Mouse (Mus musculus) hindbrain, embryonic 10.5 days (tissue): ENCODE measurements at regions not wholly inside any gene's neighbourhood (a gene's known extent, or its start where the extent isn't known, plus 50 kb on each side); places are given as distances from the start of the nearest gene placed in this dataset.

Experiments
- DNase-seq: peaks from one replicate; pipeline ENCODE4 v3.0.0-alpha.2; 2017; ENCODE audit warnings: low spot score
- H3K27ac ChIP-seq: fragments of 300-500 bp; sonication (generic); 2 replicates; pipeline ENCODE4 v1.5.1; 2016; ENCODE audit warnings: mild to moderate bottlenecking, moderate library complexity
- H3K27me3 ChIP-seq: fragments of 300-500 bp; sonication (generic); 2 replicates; pipeline ENCODE4 v1.6.1; 2016; ENCODE audit warnings: mild to moderate bottlenecking; ENCODE audit not compliant: poor library complexity, insufficient read depth, severe bottlenecking
- H3K36me3 ChIP-seq: fragments of 300-500 bp; sonication (generic); 2 replicates; pipeline ENCODE4 v1.6.1; 2016; ENCODE audit warnings: mild to moderate bottlenecking, moderate library complexity
- H3K4me1 ChIP-seq: fragments of 300-500 bp; sonication (generic); replicated peaks from 2 replicates; pipeline ENCODE4 v1.6.1; 2016; ENCODE audit warnings: mild to moderate bottlenecking
- H3K4me3 ChIP-seq: fragments of 300-500 bp; sonication (generic); 2 replicates; pipeline ENCODE4 v1.5.1; 2016; ENCODE audit warnings: mild to moderate bottlenecking, moderate library complexity
- H3K9me3 ChIP-seq: fragments of 300-500 bp; sonication (generic); 2 replicates; pipeline ENCODE4 v1.6.1; 2016; ENCODE audit warnings: mild to moderate bottlenecking, moderate library complexity
- WGBS: fragments of 180-500 bp; shearing (Covaris S2); methylation state at CpG from one replicate; pipeline ENCODE4 v1.1.7; 2016; 5-methylcytosine and 5-hydroxymethylcytosine counted together

GRCm38 (mm10) chr2:95232135-95232772, 794.3 kb upstream of the Api5 start:
- Histone ChIP-seq H3K4me3 (peak overlapping the region; percentile 43), H3K27ac (peak overlapping the region; percentile 78), H3K4me1 (peaks cover 9% of the 10 kb centered on the region), H3K36me3 (no peaks in the 10 kb centered on the region), H3K27me3 (no peaks in the 10 kb centered on the region), H3K9me3 (no peaks in the 10 kb centered on the region)
- 3% methylated on average over 15 of the region's 15 CpGs for WGBS
- DNase-seq, result peak; percentile 76

- 30% methylated on average over 9 of the region's 9 CpGs for WGBS
- no peak overlapping the region for H3K27ac ChIP-seq
- no peak overlapping the region; the same call in 1 of the 2 replicates for H3K4me3 ChIP-seq
- H3K36me3 ChIP-seq, result no peaks in the 10 kb centered on the region
- H3K27me3 ChIP-seq, result no peaks in the 10 kb centered on the region
- peaks cover 9% of the 10 kb centered on the region for H3K4me1 ChIP-seq
- no peaks in the 10 kb centered on the region for H3K9me3 ChIP-seq
- no peak for DNase-seq
Observed at GRCm38 (mm10) chr2:95231739-95232134, 793.8 kb upstream of the Api5 start.

- Histone ChIP-seq H3K4me1 (peaks cover 9% of the 10 kb centered on the region), H3K27ac (no peak overlapping the region), H3K9me3 (no peaks in the 10 kb centered on the region), H3K36me3 (no peaks in the 10 kb centered on the region), H3K27me3 (no peaks in the 10 kb centered on the region), H3K4me3 (no peak overlapping the region)
- WGBS, result 90% methylated on average over 2 of the region's 2 CpGs
- DNase-seq, result no peak
Observed at GRCm38 (mm10) chr2:95229386-95229785, 791.5 kb upstream of the Api5 start.

- WGBS, result 71% methylated on average over 4 of the region's 4 CpGs
- H3K4me1 ChIP-seq, result no peaks in the 10 kb centered on the region
- H3K9me3 ChIP-seq, result no peaks in the 10 kb centered on the region
- H3K4me3 ChIP-seq, result no peak overlapping the region
- no peak overlapping the region for H3K27ac ChIP-seq
- H3K27me3 ChIP-seq, result no peaks in the 10 kb centered on the region
- H3K36me3 ChIP-seq, result no peaks in the 10 kb centered on the region
- no peak for DNase-seq
Observed at GRCm38 (mm10) chr2:95210216-95210941, 772.4 kb upstream of the Api5 start.
